Mouse (Mus musculus): ENCODE results near the gene Grin3b. TPM values are rescaled to one million over a fixed set of nuclear protein-coding genes. Genes with fewer than 3 reads are reported as not detected.
A peak's percentile ranks its signal among the peaks of the same experiment; 100 is the strongest.

Grin3b gene
- polyA plus RNA-seq, 1 experiment from 2014 or later, result 0.36 TPM

- Histone ChIP-seq H3K9me3 (ENCODE audit: control insufficient read depth, low read depth, low read length) (no peaks in the 10 kb centered on the region), H3K4me2 (replicated peaks; ENCODE audit: low read depth, low read length) (no peak overlapping the region), H3K9ac (replicated peaks; ENCODE audit: low read depth, low read length) (no peak overlapping the region), H3K27me3 (ENCODE audit: control insufficient read depth, insufficient read depth, low read length) (peaks cover 21% of the 10 kb centered on the region), H3K36me3 (ENCODE audit: control insufficient read depth, insufficient read depth, low read length) (no peaks in the 10 kb centered on the region), H3K4me1 (ENCODE audit: control insufficient read depth, insufficient read depth, low read length) (peaks cover 22% of the 10 kb centered on the region), H3K4me3 (ENCODE audit: low read depth, low read length) (no peak overlapping the region), H3K27ac (ENCODE audit: low read length) (no peak overlapping the region)
- WGBS, result 59% methylated on average over 3 of the region's 3 CpGs
- no peak for ATAC-seq (ENCODE audit: insufficient number of reproducible peaks, insufficient read depth, low FRiP score, low read depth)
Measured at GRCm38 (mm10) chr10:80017361-80017760, 46.8 kb downstream of the Grin3b start.

GRCm38 (mm10) chr10:80017771-80018170 is 47.3 kb downstream of the Grin3b start:
- 81% methylated on average over 14 of the region's 14 CpGs for WGBS
- peaks cover 21% of the 10 kb centered on the region for H3K27me3 ChIP-seq (ENCODE audit: control insufficient read depth, insufficient read depth, low read length)
- H3K4me3 ChIP-seq (ENCODE audit: low read depth, low read length), result no peak overlapping the region
- no peaks in the 10 kb centered on the region for H3K36me3 ChIP-seq (ENCODE audit: control insufficient read depth, insufficient read depth, low read length)
- ATAC-seq (ENCODE audit: insufficient number of reproducible peaks, insufficient read depth, low FRiP score, low read depth), result no peak
- H3K4me1 ChIP-seq (ENCODE audit: control insufficient read depth, insufficient read depth, low read length), result peaks cover 22% of the 10 kb centered on the region
- H3K9ac ChIP-seq (replicated peaks; ENCODE audit: low read depth, low read length), result no peak overlapping the region
- no peak overlapping the region for H3K27ac ChIP-seq (ENCODE audit: low read length)
- H3K9me3 ChIP-seq (ENCODE audit: control insufficient read depth, low read depth, low read length), result no peaks in the 10 kb centered on the region
- no peak overlapping the region for H3K4me2 ChIP-seq (replicated peaks; ENCODE audit: low read depth, low read length)

- H3K4me1 ChIP-seq (ENCODE audit: control insufficient read depth, insufficient read depth, low read length), result peaks cover 22% of the 10 kb centered on the region
- no peaks in the 10 kb centered on the region for H3K9me3 ChIP-seq (ENCODE audit: control insufficient read depth, low read depth, low read length)
- H3K9ac ChIP-seq (replicated peaks; ENCODE audit: low read depth, low read length), result no peak overlapping the region
- peak overlapping the region; percentile 20; the same call in 1 of the 2 replicates for H3K4me3 ChIP-seq (ENCODE audit: low read depth, low read length)
- peak overlapping the region; percentile 55; the same call in 1 of the 2 replicates for H3K27ac ChIP-seq (ENCODE audit: low read length)
- ATAC-seq (ENCODE audit: insufficient number of reproducible peaks, insufficient read depth, low FRiP score, low read depth), result peak; percentile 76
- H3K36me3 ChIP-seq (ENCODE audit: control insufficient read depth, insufficient read depth, low read length), result no peaks in the 10 kb centered on the region
- 6% methylated on average over 15 of the region's 15 CpGs for WGBS
- peaks cover 14% of the 10 kb centered on the region for H3K27me3 ChIP-seq (ENCODE audit: control insufficient read depth, insufficient read depth, low read length)
- H3K4me2 ChIP-seq (replicated peaks; ENCODE audit: low read depth, low read length), result peak overlapping the region; percentile 46
Measured at GRCm38 (mm10) chr10:80018739-80019297, 48.3 kb downstream of the Grin3b start.

- H3K4me1 ChIP-seq (ENCODE audit: control insufficient read depth, insufficient read depth, low read length), result peaks cover 22% of the 10 kb centered on the region
- H3K9me3 ChIP-seq (ENCODE audit: control insufficient read depth, low read depth, low read length), result no peaks in the 10 kb centered on the region
- H3K4me2 ChIP-seq (replicated peaks; ENCODE audit: low read depth, low read length), result peak overlapping the region; percentile 46
- peak overlapping the region; percentile 55; the same call in 1 of the 2 replicates for H3K27ac ChIP-seq (ENCODE audit: low read length)
- ATAC-seq (ENCODE audit: insufficient number of reproducible peaks, insufficient read depth, low FRiP score, low read depth), result peak; percentile 66; the same call in 1 of the 2 replicates
- peak overlapping the region; percentile 20 for H3K4me3 ChIP-seq (ENCODE audit: low read depth, low read length)
- 12% methylated on average over 20 of the region's 20 CpGs for whole genome bisulfite sequencing
- peaks cover 6% of the 10 kb centered on the region for H3K27me3 ChIP-seq (ENCODE audit: control insufficient read depth, insufficient read depth, low read length)
- peak overlapping the region; percentile 40; the same call in 1 of the 2 replicates for H3K9ac ChIP-seq (replicated peaks; ENCODE audit: low read depth, low read length)
- no peaks in the 10 kb centered on the region for H3K36me3 ChIP-seq (ENCODE audit: control insufficient read depth, insufficient read depth, low read length)
Measured at GRCm38 (mm10) chr10:80019471-80020131, 49.1 kb downstream of the Grin3b start.

GRCm38 (mm10) chr10:80020191-80020590 is 49.7 kb downstream of the Grin3b start:
- Histone ChIP-seq H3K4me2 (replicated peaks; ENCODE audit: low read depth, low read length) (peak overlapping the region; percentile 46), H3K9ac (replicated peaks; ENCODE audit: low read depth, low read length) (peak overlapping the region; percentile 40; the same call in 1 of the 2 replicates), H3K4me3 (ENCODE audit: low read depth, low read length) (peak overlapping the region; percentile 20), H3K27ac (ENCODE audit: low read length) (no peak overlapping the region), H3K9me3 (ENCODE audit: control insufficient read depth, low read depth, low read length) (no peaks in the 10 kb centered on the region), H3K27me3 (ENCODE audit: control insufficient read depth, insufficient read depth, low read length) (no peaks in the 10 kb centered on the region), H3K4me1 (ENCODE audit: control insufficient read depth, insufficient read depth, low read length) (peaks cover 22% of the 10 kb centered on the region), H3K36me3 (ENCODE audit: control insufficient read depth, insufficient read depth, low read length) (no peaks in the 10 kb centered on the region)
- no peak for ATAC-seq (ENCODE audit: insufficient number of reproducible peaks, insufficient read depth, low FRiP score, low read depth)
- WGBS, result 38% methylated on average over 11 of the region's 11 CpGs

GRCm38 (mm10) chr10:80020603-80021319 is 50.2 kb downstream of the Grin3b start:
- Histone ChIP-seq H3K4me2 (replicated peaks; ENCODE audit: low read depth, low read length) (no peak overlapping the region), H3K27ac (ENCODE audit: low read length) (no peak overlapping the region), H3K4me3 (ENCODE audit: low read depth, low read length) (0 out of 2 replicates have a peak overlapping the region, but pooled peaks have one; percentile 20), H3K9ac (replicated peaks; ENCODE audit: low read depth, low read length) (no peak overlapping the region), H3K9me3 (ENCODE audit: control insufficient read depth, low read depth, low read length) (no peaks in the 10 kb centered on the region), H3K4me1 (ENCODE audit: control insufficient read depth, insufficient read depth, low read length) (peaks cover 25% of the 10 kb centered on the region), H3K36me3 (ENCODE audit: control insufficient read depth, insufficient read depth, low read length) (no peaks in the 10 kb centered on the region), H3K27me3 (ENCODE audit: control insufficient read depth, insufficient read depth, low read length) (no peaks in the 10 kb centered on the region)
- 82% methylated on average over 18 of the region's 18 CpGs for WGBS
- ATAC-seq (ENCODE audit: insufficient number of reproducible peaks, insufficient read depth, low FRiP score, low read depth), result no peak

GRCm38 (mm10) chr10:80021320-80021641 is 50.8 kb downstream of the Grin3b start:
- H3K4me1 ChIP-seq (ENCODE audit: control insufficient read depth, insufficient read depth, low read length), result peaks cover 25% of the 10 kb centered on the region
- ATAC-seq (ENCODE audit: insufficient number of reproducible peaks, insufficient read depth, low FRiP score, low read depth), result no peak
- 82% methylated on average over 13 of the region's 13 CpGs for WGBS

GRCm38 (mm10) chr10:80022164-80022563 is 51.6 kb downstream of the Grin3b start:
- Histone ChIP-seq H3K4me1 (ENCODE audit: control insufficient read depth, insufficient read depth, low read length) (peaks cover 25% of the 10 kb centered on the region), H3K36me3 (ENCODE audit: control insufficient read depth, insufficient read depth, low read length) (no peaks in the 10 kb centered on the region), H3K4me3 (ENCODE audit: low read depth, low read length) (no peak overlapping the region), H3K9ac (replicated peaks; ENCODE audit: low read depth, low read length) (no peak overlapping the region), H3K4me2 (replicated peaks; ENCODE audit: low read depth, low read length) (no peak overlapping the region), H3K27me3 (ENCODE audit: control insufficient read depth, insufficient read depth, low read length) (no peaks in the 10 kb centered on the region), H3K27ac (ENCODE audit: low read length) (no peak overlapping the region), H3K9me3 (ENCODE audit: control insufficient read depth, low read depth, low read length) (no peaks in the 10 kb centered on the region)
- 94% methylated on average over 12 of the region's 12 CpGs for WGBS
- no peak for ATAC-seq (ENCODE audit: insufficient number of reproducible peaks, insufficient read depth, low FRiP score, low read depth)

More at GRCm38 (mm10) chr10:80021320-80021641, 50.8 kb downstream of the Grin3b start:
- Histone ChIP-seq H3K4me3 (ENCODE audit: low read depth, low read length) (no peak overlapping the region), H3K9ac (replicated peaks; ENCODE audit: low read depth, low read length) (no peak overlapping the region), H3K4me2 (replicated peaks; ENCODE audit: low read depth, low read length) (no peak overlapping the region), H3K9me3 (ENCODE audit: control insufficient read depth, low read depth, low read length) (no peaks in the 10 kb centered on the region), H3K36me3 (ENCODE audit: control insufficient read depth, insufficient read depth, low read length) (no peaks in the 10 kb centered on the region), H3K27ac (ENCODE audit: low read length) (no peak overlapping the region), H3K27me3 (ENCODE audit: control insufficient read depth, insufficient read depth, low read length) (no peaks in the 10 kb centered on the region)
